Mouse (Mus musculus) bone marrow, adult 2 months (tissue): ENCODE measurements around the gene Atg4c.

ENCODE experiments used
- CTCF ChIP-seq: fragments of 200-500 bp; IDR thresholded peaks from 2 replicates; pipeline ENCODE4 v1.5.1; 2011; ENCODE audit warnings: low read length, control low read depth; ENCODE audit not compliant: control insufficient read depth, insufficient read depth
- POLR2A ChIP-seq: fragments of 200-500 bp; IDR thresholded peaks from 2 replicates; pipeline ENCODE4 v1.6.1; 2011; ENCODE audit warnings: low read depth, mild to moderate bottlenecking, control low read depth, low read length, borderline replicate concordance; ENCODE audit not compliant: control insufficient read depth

GRCm38 (mm10) chr4:99177255-99177654, 16.5 kb upstream of the Atg4c start:
- TF ChIP-seq CTCF, result no peak
- TF ChIP-seq POLR2A, result no peak
